Mouse (Mus musculus) bone marrow macrophage, adult 2 months (primary cell): ENCODE results near the gene Tagap.
"Not testable (repeated sequence)": the region's sequence is repeated elsewhere in the genome, so short reads cannot be mapped to it uniquely, and the experiment has no call there.

Experiments used
- CTCF ChIP-seq: IDR thresholded peaks from 2 replicates; pipeline ENCODE4 v1.5.1; 2012; ENCODE audit warnings: low read depth, mild to moderate bottlenecking, low read length, moderate library complexity
- POLR2A ChIP-seq: IDR thresholded peaks from 2 replicates; pipeline ENCODE4 v1.6.1; 2012; ENCODE audit warnings: mild to moderate bottlenecking, low read depth, low read length, borderline replicate concordance

DNA sequence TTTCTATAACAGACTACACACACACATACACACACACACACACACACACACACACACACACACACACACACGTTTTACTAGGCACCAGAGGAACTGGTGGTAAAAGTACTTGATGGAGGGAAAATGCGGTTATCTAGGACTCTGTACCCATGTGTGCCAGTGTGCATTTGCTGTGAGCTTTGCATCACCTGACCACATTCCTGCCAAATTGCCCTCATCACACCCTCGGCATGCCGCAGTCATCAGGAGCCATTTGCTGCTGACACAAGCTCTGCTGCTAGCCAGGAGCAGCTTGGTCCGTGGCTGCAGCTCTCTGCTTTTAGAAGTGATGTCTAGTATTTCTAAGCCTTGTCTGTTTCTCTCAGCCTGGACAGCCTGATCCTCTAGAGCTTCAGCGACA, 44.0 kb downstream of the Tagap start:
- not testable (repeated sequence) for TF ChIP-seq CTCF, POLR2A
